Mouse (Mus musculus) megakaryocyte progenitor cell, adult 5-6 weeks (primary cell): ENCODE data around the gene Entpd7. TPM values are rescaled to one million over a fixed set of nuclear protein-coding genes. Genes with fewer than 3 reads are reported as not detected.

Source experiments
- ATAC-seq: replicated peaks from 2 replicates; pipeline ENCODE4 v1.8.0; 2016; ENCODE audit warnings: mild to moderate bottlenecking, moderate TSS enrichment, inconsistent platforms; ENCODE audit not compliant: poor library complexity
- total RNA-seq, 2 experiments: library from RNA; stranded (forward) in 1 of 2; stranded (reverse) in 1 of 2; fragments of 157-497, 149-512 nt in 1 of 2; fragments of 200-1000 nt in 1 of 2; gene quantifications; 2 replicates each; pipeline versions ENCODE4 v1.2.3 to v1.2.4; 2015 to 2017

Gene Entpd7
- total RNA-seq, 2 experiments from 2014 or later, result 5.3 to 21.7 TPM

DNA sequence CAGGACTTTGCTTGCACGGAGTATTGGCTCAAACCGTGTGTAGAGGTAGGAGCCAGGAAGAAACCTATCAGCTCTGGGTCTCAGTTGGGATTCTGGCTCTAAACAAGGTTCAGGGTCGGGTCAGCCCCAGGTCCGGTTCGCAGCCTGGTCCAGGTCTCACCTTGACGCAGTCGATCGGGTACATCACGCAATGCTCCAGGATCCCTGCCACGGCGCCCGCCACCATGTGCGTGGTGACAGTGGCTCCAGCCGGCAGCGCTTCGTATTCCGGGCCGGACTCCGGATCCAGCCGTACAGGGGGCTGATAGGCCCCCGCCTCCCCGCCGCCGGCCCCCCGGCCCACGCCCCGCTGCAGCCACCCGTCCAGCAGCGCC is 15.2 kb upstream of the Entpd7 start:
- no peak for ATAC-seq

DNA sequence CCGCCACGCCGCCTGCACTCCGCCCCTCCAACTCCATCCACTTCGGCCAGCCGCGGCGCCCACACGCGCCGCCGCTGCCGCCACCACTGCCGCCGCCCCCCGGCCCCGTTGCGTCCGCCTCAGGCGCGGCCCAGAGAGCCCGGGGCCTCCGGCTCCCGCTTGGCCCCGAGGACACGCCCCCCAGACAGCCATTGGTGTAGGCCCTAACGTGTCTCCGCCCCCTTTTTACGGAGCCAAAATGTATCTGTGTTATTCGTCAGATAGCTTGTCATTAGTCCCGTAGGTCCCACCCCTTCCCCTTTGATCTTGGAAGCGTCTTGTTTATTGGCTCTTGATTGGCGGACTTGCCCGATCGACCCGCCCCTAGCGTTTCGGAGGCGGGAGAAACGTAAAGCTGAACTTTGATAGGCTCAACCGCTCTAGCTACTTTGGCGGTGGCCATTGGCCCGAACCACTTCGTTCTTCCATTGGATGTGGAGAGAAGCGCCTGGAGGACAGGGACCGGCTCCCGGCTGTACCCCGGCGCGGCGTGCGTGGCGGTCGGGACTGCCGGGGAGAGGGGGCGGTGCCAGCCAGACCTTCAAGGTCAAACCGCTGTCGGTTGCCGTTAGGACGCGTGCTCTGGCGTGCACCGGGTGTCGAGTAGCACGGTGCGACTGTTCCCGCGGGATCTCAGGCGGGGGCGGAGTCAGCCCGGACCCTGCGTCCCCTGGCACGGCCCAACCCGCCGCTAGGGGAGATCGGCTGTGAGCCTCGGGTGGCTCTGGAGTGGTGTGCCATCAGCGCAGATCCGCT is 14.5 kb upstream of the Entpd7 start, which contains the start of gene Slc25a28:
Slc25a28 (minus strand) TSS at position 152 of the 795 bp plus-strand sequence.
- peak; percentile 79 for ATAC-seq

DNA sequence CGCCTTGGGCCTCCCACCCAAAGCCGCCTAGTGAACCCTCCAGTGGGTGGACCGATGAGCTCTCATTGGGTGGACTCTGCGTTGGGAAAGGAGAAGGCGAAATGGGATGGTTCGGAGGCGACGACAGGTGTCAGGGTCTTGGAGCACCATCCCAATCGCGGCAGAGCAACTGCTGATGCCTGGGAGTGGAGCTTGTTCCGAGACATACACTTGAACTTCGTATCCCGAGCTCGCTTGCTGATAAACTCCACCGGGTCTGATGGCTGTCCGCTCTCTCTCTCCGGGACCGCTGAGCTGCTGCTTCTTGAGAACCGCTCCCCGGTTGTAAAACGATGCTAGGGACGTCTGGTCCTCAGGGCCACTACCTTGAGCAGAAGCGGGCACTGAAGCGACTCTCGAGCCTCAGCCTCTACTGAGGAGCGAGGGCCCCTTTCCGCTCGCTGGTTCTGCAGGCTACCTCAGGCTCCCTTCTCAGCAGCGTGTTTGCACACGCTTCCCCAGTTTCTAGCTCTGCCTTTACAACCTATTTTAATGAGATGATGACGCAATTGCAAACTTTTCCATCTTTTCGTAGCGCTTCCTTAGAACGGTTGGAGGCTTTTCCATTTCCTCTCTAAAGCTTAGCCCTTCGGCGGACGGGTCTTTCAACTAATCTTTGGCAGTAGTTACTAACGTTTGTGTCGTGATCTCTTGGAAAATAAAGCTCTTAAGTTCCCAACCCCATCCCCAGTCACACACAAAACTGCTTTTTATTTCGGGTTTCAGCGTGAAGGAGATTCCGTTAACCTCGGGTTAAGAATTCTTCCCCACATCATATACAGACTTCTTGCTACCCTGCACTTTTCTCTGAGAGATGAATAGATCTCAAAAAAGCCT is 13.7 kb upstream of the Entpd7 start:
- ATAC-seq, result peak; percentile 10

DNA sequence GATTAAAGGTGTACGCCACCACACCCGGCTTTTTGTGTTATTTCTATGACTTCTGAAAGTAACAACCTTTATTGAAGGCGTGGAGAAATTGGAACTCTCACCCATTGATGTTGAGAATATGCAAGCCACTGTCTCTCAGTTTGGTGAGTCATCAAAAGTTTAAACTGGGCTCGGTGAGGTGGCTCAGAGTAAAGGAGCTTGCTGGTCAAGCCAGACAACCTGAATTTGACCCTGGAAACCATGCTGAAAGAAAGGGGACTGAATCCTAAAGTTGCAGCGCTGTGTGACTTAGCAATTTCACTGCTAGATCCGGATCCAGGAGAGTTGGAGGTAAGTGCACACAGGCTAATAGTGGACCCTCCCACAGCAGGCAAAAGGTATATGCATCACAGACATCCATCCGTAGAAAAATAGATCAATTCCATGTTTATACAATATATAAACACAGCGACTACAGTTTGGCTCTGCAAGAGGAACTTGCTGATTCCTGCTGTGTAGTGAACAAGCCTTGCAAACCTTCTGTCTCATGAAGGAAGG is 10.9 kb upstream of the Entpd7 start:
- ATAC-seq, result no peak

DNA sequence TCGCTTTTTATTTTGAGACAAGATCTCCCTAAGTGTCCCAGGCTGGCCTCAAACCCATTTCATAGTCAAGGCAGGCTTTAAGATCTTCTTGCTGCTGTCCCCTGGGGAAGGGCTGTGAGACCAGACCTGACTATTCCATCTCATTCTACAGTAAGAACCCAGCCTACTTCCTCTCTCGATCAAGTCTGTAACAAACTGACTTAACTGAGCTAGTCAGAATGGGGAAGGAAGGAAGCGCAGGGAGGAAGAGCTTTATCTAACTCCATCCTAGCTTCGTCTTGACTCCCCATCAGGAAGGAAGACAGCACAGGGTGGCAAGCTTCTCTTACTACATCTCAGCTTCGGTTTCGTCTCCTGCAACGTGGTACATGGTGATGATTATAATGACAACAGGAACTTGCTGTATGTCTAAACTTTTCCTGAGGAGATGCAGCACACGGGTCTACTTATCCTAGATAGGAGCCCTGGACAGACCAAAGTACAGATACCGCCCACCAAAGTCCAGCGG is 9.9 kb upstream of the Entpd7 start:
- ATAC-seq, result peak; percentile 42

DNA sequence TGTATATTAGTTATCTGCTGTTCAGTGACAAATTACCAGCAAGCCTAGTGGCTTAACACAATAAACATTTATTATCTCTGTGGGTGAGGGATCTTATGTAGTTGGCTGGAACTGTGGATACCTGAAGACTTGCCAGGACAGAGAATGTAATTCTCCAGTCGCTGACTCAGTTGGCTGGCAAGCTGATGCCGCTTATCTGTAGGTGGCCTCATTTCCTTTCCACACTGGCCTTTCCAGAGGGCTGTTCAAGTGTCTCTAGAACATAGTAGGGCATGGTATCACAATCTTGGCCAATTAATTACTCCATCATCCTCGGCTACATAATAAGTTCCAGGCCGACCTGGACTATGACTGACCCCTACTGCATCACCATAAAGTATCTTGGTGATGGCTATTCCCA is 7.9 kb upstream of the Entpd7 start:
- ATAC-seq, result 0 out of 2 replicates have a peak, but pooled peaks have one; percentile 23

DNA sequence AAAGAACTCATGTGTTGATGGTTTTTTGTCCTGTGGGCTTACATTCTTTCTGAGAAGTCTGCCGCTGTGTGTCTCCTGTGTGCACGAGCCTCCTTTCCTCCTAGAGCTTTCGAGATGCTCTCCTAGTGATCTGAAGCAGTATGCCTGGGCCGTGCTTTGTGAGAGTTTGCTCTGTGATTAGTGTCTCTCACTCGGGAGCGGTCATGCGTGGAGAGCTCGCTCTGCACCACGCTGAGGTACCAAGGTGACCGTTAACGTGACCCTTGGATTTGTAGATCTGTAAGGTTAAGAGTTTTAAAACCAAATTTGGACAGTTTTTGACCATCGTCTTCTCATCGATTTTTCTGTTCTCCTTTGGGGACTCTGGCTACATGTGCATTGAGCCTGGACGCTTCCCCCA is 3.3 kb downstream of the Entpd7 start:
- no peak for ATAC-seq

DNA sequence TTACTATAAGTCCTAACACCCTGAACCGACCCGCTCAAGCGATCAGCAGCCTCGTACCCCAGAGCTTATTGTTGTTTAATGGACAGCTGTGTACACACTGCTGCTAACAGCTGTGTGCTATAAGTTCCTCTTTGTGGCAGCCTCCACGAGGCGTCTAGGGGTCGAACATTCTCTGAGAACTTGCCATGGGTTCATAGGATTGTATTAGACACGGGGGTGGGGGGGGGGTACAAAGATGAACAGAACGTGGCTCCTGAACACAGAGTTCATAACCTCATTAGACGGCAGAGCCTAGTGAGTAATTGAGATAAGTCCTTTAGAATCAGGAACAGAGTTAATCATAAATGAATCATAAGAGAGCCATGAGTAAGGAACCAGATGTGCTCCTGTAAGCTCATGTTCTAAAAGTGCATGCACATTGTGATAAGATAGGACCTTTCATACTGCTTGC is 6.1 kb downstream of the Entpd7 start:
- ATAC-seq, result peak; percentile 42

DNA sequence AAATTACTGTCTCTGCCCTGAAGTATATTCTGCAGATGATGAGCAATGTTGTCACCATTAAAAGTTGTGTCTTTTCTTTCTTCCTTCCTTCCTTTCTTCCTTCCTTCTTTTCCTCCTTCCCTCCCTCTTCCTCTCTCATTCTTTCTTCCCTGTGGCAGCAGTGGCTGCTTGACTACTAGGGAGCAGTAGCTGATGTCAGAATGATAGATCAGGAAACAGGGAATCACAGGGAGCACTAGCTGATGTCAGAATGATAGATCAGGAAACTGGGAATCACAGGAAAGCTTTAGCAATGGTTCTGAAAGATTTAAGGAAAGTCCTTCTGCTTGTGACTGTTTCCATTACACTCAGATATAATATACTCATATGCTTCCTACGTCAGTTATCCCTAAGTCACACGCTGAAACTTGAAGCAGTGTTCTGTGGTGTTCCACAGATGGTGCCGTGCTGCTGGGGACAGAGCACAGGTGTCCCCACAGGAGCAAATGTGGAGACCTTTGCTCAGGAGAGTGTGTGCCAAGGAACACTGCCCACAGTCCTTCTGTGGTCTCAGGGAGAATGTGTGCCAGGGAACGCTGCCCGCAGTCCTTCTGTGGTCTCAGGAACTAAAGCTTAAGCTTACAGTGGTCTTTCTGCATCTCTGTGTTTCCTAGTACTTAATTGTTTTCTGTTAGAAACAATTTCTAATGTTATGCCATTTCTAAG is 8.3 kb downstream of the Entpd7 start:
- ATAC-seq, result no peak

DNA sequence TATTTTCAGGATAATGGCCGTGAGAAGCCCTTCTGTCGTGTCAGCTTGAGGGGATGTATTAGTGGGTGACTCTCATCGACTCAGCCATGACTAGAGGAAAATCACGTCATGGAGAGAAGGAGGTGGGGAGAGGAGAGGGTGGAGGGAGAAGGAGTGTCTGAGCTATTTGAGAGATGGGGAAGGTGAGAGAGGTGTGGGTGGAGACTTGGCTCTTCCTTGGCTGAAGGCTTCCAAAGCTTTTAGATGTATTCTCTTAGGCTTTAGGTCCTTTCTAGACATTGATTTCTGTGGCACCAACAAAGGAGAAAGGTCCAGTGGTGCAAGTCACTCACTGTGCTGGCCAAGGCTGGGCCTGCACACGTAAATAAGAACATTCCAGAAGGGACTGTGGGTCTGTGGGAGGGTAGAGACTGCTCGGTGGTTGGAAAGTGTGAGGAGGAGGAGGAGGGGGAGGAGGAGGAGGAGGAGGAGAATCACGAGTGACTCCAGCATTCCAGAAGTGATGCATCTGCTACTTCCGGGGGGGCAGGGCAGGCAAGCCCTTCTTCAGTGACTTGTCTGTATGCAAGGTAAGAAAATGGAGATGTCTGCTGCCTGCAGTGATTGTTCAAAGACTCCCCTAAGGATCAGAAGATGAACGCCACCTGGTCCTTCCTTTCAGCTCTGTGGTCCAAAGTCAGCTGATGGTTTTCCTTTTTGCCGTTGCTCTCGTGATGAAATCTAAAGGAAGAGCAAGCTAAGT is 9.7 kb downstream of the Entpd7 start:
- no peak for ATAC-seq

DNA sequence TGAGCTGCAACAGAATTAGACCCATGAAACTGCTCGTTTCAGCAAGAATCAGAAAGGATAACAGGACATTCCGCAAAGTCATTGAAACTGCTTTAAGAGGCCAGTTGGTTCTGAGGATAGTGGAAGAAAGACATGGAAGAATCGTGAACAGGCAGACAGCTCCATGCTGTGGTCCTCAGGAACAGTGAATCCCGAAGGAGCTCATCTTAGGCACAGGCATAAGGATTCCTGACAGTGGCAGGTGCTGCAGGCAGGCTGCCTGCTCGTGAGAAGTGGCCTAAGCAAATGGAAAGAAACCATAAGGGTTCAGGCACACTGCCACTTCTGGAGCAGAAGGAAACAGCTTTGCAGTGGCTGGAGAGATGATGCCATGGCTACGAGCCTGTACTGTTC is 10.3 kb downstream of the Entpd7 start:
- no peak for ATAC-seq

DNA sequence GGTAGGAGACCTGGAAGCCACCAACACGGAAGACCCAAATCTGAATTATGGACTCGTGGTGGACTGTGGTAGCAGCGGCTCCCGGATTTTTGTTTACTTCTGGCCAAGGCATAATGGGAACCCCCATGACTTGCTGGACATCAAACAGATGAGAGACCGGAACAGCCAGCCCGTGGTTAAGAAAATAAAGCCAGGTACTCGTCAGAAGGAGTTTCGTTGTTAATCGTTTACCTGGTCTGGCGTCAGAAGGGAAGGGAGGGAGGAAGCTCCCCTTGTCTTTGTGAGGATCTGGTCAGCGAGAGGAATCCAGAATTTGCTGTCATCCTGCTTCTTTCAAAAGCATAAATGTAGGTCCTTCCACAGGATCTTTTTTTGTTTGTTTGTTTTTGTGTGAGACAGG is 14.7 kb downstream of the Entpd7 start:
- ATAC-seq, result no peak

DNA sequence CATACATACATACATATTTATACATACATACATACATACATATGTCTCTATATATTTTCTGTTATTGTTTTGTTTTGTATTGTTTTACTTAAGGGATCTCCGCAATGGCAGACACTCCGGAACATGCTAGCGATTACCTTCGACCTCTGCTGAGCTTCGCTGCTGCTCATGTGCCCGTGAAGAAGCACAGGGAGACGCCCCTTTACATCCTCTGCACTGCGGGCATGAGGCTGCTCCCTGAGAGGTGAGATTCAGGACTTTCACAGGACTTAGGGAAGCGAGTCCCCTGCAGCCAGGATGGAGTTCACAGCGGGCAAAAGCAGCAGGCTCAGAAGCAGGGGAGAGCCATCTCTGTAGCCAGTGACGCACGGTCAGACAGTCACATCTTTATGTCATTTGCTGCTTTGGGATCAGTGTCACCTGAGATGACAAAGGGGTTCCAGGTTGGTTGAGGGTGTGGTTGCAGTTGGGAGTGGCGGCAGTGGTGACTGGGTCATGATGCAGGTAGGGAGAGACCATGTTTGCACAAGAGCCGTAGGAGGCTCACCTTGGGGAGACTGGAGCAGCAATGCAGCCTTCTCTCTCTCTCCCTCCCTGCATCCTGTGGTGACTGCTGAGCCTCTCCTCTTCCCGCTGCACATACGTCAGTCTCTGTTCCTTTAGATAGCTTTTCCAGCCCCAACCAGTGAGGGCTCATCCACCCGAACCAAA is 15.5 kb downstream of the Entpd7 start:
- ATAC-seq, result no peak

DNA sequence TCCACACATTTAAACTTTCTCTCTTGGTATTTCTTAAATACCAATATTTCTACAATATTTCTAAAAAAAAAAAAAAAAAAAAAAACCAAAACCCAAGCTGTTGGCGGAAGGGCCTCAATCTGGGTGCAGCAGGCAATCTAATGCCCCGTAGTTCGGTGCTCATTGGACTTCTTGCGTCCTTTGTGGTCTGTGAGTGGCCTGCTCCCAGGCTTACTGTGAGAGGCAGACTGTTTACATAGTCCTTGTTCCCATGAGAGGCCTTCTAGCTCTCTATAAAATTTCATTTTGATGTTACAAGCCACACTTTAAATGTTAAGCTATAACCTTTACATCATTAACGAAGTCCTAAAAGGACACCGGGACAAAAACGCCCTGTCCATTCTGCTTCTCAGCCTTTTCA is 18.7 kb downstream of the Entpd7 start:
- no peak for ATAC-seq

DNA sequence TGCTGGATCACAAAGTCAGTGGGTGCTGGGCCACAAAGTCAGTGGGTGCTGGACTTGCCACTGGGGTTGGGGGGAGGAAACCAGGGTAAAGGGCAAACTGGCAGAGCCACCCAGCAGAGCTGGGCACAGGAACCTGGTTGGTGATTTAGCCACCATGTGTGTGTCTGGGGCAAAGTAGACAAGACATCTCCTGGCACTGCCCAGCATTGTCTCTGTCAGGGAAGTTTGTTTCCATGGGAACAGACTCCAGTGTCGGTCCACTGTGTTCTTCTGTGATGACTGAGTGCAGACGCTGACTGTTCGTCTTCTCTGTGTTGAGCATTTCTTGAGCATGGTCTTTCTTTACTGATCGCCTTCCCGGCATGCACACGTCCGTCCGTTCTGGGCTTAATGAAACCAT is 19.8 kb downstream of the Entpd7 start:
- no peak for ATAC-seq

DNA sequence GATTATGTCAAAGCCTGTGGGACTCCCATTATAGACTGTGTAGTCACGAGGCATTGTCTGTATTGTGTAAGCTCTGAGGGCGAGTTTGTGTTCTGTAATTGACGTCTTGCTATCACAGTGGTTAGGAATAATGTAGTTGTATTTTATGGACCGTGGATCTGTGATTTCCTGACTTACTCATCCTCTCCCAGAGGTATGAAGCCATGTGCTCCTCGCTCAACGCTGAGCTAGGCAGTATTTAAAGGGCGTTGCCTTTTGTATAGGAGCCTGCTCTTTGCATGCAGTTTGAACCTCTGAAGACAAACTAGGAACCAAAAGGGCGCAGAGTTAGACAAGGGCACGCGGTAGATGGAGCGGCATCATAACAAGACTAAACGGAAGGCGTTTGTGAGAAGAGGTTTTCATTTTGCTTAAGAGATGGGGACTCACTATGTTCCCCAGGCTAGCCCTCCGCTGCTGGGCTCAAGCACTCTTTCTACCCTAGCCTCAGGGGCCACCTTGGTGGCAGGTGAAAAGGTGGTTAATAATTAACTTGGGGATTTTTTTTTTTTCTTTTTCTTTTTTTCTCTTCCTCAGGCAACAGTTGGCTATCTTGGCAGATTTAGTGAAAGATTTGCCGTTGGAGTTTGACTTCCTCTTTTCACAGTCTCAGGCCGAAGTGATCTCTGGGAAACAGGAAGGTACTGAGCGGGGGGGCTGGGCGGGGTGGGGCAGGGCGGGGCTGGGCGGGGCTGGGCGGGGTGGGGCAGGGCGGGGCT is 21.9 kb downstream of the Entpd7 start:
- peak; percentile 87 for ATAC-seq

DNA sequence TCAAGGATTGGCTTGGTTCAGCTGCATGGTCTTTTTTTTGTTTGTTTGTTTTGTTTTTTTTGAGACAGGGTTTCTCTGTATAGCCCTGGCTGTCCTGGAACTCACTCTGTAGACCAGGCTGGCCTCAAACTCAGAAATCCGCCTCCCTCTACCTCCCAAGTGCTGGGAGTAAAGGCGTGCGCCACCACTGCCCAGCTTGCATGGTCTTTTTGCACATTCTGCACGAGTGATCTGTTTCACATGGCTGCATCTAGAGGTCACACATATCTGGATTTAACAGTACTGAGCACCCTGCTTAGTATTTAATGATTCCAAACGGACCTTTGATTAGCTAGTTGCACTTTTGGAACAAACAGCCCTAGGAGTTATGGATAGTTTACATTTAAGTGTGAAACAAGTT is 22.5 kb downstream of the Entpd7 start:
- no peak for ATAC-seq

DNA sequence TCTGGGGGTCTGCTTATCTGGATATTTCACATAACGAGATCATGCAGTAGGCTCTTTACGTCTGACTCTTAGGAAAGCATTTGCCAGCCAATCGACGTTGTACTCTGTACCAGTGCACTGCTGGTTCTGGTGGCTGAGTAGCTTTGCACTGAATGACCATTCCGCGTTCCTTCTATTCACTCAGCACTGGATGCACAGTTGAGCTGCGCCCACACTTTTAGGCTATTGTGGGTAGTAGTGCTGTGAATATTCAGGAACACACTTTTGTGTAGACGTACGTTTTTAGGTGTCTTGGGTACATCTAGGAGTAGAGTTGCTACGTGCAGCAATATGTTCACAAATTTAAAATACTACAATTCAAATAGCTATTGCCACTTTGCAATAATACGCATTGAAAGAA is 30.6 kb downstream of the Entpd7 start:
- no peak for ATAC-seq

DNA sequence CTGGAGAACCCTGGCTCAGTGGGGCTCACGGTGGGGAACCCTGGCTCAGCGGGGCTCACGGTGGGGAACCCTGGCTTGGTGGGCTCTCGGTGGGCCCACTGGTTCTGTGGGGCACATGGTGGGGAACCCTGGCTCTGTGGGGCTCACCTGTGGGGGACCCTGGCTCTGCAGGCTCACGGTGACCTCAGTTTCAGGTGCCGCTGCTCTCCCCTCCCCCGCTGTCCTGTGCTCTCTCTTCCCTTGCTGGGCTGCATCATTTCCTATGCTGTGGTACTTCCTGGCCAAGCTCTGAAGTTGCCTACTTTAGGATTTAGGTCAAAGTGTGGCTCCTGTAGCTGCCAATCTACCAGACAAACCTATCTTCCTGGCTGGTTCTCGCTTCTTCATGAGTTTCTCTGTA is 33.4 kb downstream of the Entpd7 start:
- no peak for ATAC-seq
